Mouse (Mus musculus): Measurements from ENCODE around the gene Tmem63a. TPM values are rescaled to one million over a fixed set of nuclear protein-coding genes. Genes with fewer than 3 reads are reported as not detected.
"Not testable (repeated sequence)": the region's sequence is repeated elsewhere in the genome, so short reads cannot be mapped to it uniquely, and the experiment has no call there.

Tmem63a gene
- total RNA-seq, 2 experiments from 2014 or later: 14.8 to 36.9 TPM

- ATAC-seq (replicated peaks; ENCODE audit: poor library complexity, severe bottlenecking): no peak
These were observed 17.4 kb upstream of the Tmem63a start for GRCm38 (mm10) chr1:180924737-180925136.

- no peak for ATAC-seq (replicated peaks; ENCODE audit: poor library complexity, severe bottlenecking)
These were observed 15.9 kb upstream of the Tmem63a start for GRCm38 (mm10) chr1:180926286-180926685.

- no peak for ATAC-seq (replicated peaks; ENCODE audit: poor library complexity, severe bottlenecking)
These were observed 12.5 kb upstream of the Tmem63a start for GRCm38 (mm10) chr1:180929599-180929998.

GRCm38 (mm10) chr1:180931106-180931505, 11.0 kb upstream of the Tmem63a start:
- ATAC-seq (replicated peaks; ENCODE audit: poor library complexity, severe bottlenecking): no peak

GRCm38 (mm10) chr1:180933659-180934058, 8.5 kb upstream of the Tmem63a start:
- ATAC-seq (replicated peaks; ENCODE audit: poor library complexity, severe bottlenecking): no peak

- ATAC-seq (replicated peaks; ENCODE audit: poor library complexity, severe bottlenecking): no peak
These were observed 7.4 kb upstream of the Tmem63a start, which contains the start of gene Lefty1 for GRCm38 (mm10) chr1:180934467-180935419. Gene Lefty1 (plus strand): TSS chr1:180935022.

GRCm38 (mm10) chr1:180936610-180937398, 5.3 kb upstream of the Tmem63a start:
- ATAC-seq (replicated peaks; ENCODE audit: poor library complexity, severe bottlenecking): peak; percentile 64

GRCm38 (mm10) chr1:180937631-180938030, 4.5 kb upstream of the Tmem63a start:
- ATAC-seq (replicated peaks; ENCODE audit: poor library complexity, severe bottlenecking): not testable (repeated sequence)

- not testable (repeated sequence) for ATAC-seq (replicated peaks; ENCODE audit: poor library complexity, severe bottlenecking)
These were observed 3.4 kb upstream of the Tmem63a start for GRCm38 (mm10) chr1:180938781-180939180.

GRCm38 (mm10) chr1:180940776-180941460, 1.2 kb upstream of the Tmem63a start:
- ATAC-seq (replicated peaks; ENCODE audit: poor library complexity, severe bottlenecking): peak; percentile 19

GRCm38 (mm10) chr1:180941726-180942125, 418 bp upstream of the Tmem63a start:
- ATAC-seq (replicated peaks; ENCODE audit: poor library complexity, severe bottlenecking): no peak

GRCm38 (mm10) chr1:180943032-180943644, 994 bp downstream of the Tmem63a start:
- ATAC-seq (replicated peaks; ENCODE audit: poor library complexity, severe bottlenecking): no peak

- ATAC-seq (replicated peaks; ENCODE audit: poor library complexity, severe bottlenecking): peak; percentile 18
These were observed 1.8 kb downstream of the Tmem63a start for GRCm38 (mm10) chr1:180943896-180944295.

GRCm38 (mm10) chr1:180944553-180944952, 2.4 kb downstream of the Tmem63a start:
- ATAC-seq (replicated peaks; ENCODE audit: poor library complexity, severe bottlenecking): peak; percentile 72

GRCm38 (mm10) chr1:180945001-180945980, 3.1 kb downstream of the Tmem63a start:
- ATAC-seq (replicated peaks; ENCODE audit: poor library complexity, severe bottlenecking): peak; percentile 10

GRCm38 (mm10) chr1:180946448-180946847, 4.3 kb downstream of the Tmem63a start:
- ATAC-seq (replicated peaks; ENCODE audit: poor library complexity, severe bottlenecking): no peak

- ATAC-seq (replicated peaks; ENCODE audit: poor library complexity, severe bottlenecking): no peak
These were observed 10.1 kb downstream of the Tmem63a start for GRCm38 (mm10) chr1:180952085-180952746.

GRCm38 (mm10) chr1:180952808-180953207, 10.7 kb downstream of the Tmem63a start:
- no peak for ATAC-seq (replicated peaks; ENCODE audit: poor library complexity, severe bottlenecking)

Measured in granulocyte monocyte progenitor cell, adult 5-6 weeks (primary cell).